Mouse (Mus musculus): Measurements from ENCODE around the gene Tmtc1.

The Tmtc1 gene

DNA sequence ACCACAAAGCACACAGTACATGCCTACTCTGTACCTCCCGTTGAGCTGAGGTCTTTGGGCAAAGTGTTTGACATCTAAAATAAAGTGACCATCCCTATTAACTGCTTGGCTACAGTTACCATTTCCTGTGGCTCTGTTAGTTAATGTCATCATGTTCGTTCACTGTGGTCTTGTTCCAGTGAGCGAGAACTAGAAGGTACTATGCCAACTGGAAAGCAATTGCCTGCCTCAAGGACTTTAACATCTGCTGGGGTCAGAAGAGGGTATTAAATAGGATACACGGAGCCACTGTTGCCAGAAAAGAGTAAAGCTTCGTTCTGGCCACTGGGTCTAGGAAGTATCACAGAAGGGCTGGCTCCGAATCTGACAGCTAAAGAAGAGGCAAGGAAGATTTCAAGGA lies 23.8 kb downstream of the Tmtc1 start:
- no peak for DNase-seq (ENCODE audit: low spot score)

GRCm38 (mm10) chr6:148416597-148416996 lies 27.6 kb downstream of the Tmtc1 start:
- DNase-seq (ENCODE audit: low spot score): peak; percentile 25

GRCm38 (mm10) chr6:148413638-148414037 lies 30.6 kb downstream of the Tmtc1 start:
- DNase-seq (ENCODE audit: low spot score): no peak

- no peak for DNase-seq (ENCODE audit: low spot score)
Observed at GRCm38 (mm10) chr6:148406792-148407490, 37.2 kb downstream of the Tmtc1 start.

DNA sequence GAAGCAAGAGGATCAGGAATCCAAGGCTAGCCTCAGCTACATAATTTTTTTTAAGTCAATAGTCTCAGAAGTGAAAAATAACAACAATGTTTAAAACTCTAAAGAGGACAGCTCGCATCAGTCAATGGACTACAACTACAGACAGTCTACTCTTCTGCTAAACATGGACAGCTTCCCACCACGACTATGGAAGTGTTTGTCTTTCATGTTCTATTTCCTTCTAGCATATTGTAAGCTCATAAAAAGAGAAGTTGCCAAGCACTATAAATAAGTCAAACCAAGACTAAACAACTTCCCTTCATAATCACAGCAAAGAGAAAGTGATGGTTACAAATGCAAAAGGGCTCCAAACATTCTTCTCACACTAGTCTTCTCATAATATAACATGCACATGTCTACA lies 38.6 kb downstream of the Tmtc1 start:
- no peak for DNase-seq (ENCODE audit: low spot score)

DNA sequence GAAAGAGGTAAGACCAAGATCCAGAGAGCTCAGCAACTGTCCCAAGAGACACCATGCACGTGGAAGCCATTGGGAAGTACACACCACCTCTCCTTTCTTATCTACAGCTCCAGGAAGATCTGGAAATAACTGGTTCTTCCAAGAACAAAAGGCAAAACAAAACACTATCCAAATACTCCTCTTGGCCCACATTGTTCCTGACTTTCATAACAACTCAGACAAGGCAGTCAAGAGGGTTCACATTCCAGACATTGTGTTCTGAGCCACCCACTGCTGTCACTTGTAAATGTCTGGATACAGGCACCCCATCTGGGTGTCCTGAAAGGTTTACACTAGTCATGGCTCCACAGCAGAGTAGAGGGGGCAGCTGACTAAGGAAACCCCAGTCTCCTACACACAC lies 39.7 kb downstream of the Tmtc1 start:
- no peak for DNase-seq (ENCODE audit: low spot score)

GRCm38 (mm10) chr6:148403761-148404160 lies 40.4 kb downstream of the Tmtc1 start:
- no peak for DNase-seq (ENCODE audit: low spot score)

GRCm38 (mm10) chr6:148401031-148401430 lies 43.2 kb downstream of the Tmtc1 start:
- DNase-seq (ENCODE audit: low spot score): no peak

DNA sequence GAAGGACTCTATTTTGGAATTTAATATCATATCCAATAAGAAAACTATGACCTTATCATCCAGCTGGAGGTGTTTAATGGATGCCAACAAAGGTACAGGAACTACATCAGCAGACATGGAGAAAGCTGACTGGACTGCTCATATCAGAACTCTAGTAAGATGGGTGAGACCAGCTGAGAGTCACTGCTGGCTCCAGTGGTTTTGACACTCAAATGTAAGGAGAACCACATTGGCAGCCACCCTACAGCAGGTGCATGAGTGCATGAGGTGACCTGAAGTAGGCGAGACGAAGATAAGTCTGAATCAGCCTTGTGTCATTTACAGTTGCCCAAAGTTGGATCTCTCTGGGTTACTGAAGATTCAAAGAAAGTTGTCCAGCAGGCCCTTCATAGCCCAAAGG lies 44.6 kb downstream of the Tmtc1 start:
- no peak for DNase-seq (ENCODE audit: low spot score)

DNA sequence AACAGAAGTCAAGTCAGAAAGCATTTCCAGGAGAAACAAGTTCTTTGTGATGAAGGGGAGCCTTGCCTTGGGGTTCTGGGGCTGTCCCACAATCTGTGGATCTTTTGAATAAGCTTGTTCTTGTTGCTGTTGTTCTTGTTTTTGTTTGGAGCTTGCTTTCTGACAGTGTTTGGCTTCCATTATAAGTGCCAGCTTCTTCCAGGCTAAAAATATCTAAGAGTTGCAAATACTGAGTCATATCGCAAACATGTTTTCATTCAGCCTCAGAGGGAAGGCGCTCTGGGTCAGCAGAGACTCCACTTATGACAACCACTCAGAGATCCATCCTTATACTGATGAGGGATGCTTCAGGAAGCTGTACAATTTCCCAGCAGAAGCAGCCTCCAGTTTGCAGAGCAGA lies 45.3 kb downstream of the Tmtc1 start:
- no peak for DNase-seq (ENCODE audit: low spot score)

- no peak for DNase-seq (ENCODE audit: low spot score)
Observed at GRCm38 (mm10) chr6:148397270-148397669, 46.9 kb downstream of the Tmtc1 start.

DNA sequence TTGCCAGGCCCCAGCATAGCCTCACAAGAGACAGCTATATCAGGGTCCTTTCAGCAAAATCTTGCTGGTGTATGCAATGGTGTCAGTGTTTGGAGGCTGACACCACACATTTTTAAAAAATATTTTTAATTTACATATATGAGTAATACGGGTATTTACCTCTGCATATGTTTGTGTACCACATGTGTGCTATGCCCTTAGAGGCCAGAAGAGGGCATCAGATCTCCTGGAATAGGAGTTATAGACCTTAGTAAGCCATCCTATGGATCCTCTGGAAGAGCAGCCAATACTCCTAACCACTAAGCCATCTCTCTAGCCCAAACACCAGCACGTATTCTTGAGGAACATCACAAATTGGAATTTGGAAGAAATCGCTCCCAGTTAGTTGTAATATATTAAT lies 48.9 kb downstream of the Tmtc1 start:
- no peak for DNase-seq (ENCODE audit: low spot score)

DNA sequence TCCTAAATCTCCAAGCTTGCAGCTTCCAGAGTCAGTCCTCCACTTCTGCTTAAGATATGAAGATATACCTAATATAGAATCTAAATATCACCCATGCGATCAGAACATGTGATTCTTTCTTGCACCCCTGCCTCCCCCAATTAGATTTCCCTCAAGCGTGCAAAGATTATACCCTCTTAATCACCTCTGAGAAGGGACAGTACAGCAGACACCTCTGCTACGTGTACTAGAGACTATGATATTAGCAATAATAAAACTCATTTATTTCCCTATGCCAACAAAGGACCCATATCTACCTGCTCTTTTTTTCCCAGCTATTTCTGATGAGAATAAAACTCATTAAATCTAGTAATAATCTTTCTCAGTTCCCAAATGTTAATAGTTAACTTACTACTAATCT lies 49.9 kb downstream of the Tmtc1 start:
- DNase-seq (ENCODE audit: low spot score): no peak

GRCm38 (mm10) chr6:148392147-148392546 lies 52.0 kb downstream of the Tmtc1 start:
- DNase-seq (ENCODE audit: low spot score): no peak

- no peak for DNase-seq (ENCODE audit: low spot score)
Observed at GRCm38 (mm10) chr6:148391286-148391685, 52.9 kb downstream of the Tmtc1 start.

GRCm38 (mm10) chr6:148390630-148391276 lies 53.4 kb downstream of the Tmtc1 start:
- no peak for DNase-seq (ENCODE audit: low spot score)

- DNase-seq (ENCODE audit: low spot score): no peak
Observed at GRCm38 (mm10) chr6:148387990-148388389, 56.2 kb downstream of the Tmtc1 start.

DNA sequence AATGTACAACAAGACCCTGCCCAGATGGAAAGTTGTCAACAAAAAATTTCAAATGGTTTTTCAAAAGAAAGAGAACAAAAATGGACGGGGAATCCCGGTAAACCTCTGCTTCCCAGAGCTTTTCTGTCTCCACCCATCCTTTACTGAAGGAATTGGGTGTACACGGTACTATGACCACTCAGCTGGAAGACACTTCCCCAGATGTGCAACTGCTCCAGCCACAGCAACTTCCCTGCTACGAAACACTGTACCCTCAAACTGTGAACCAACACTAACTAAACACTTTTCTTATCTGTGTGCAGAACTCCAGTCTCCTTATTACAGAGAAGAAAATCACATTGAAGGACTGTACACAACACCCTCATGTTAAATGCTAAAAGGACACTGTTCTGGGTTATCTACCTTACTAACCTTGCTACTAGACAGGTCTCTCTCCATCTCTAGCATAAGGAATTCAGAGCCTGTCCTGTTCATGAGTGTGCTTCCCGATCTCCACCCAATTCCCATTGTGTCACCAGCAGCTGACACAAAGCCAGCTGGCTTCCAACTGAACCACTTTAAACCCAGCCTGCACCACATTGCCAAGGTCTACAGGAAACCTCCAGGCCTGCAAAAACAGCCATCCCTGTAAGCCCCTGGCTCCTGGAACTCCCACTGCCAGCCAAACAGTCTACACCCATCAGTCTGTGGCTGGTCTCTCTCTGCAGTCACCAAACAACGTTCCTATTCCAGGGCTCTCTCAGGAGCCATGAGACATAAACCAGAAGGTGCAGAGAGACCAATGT lies 59.9 kb downstream of the Tmtc1 start:
- DNase-seq (ENCODE audit: low spot score): no peak

- no peak for DNase-seq (ENCODE audit: low spot score)
Observed at GRCm38 (mm10) chr6:148381163-148381782, 62.9 kb downstream of the Tmtc1 start.

DNA sequence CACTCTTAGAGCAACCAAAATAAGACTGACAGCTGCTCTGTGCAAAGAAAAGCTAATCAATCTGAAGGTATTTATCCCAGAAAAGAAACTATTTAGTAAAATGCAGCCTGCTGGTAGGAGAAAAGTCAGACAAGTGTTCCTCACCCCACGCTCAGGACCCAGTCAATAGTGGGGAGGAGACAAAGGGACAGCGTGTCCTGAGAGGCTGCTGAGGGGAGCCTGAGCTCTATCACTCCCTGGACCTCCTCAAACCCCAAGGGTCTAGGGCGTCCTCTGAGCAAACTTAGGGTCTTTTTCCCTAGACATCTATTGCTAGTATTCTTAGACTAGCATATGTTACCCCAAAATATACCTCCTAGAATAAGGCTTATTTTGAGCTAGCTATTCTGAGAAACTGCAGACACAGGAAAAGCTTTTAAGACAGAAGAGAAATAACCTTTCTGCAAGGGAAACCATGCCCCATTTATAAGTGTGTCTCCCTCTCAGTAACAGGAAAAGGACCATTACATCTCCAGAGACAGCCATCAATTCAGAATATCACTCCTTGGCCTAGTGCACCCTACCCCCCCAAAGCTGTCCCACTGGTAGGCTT lies 68.5 kb downstream of the Tmtc1 start:
- DNase-seq (ENCODE audit: low spot score): no peak

GRCm38 (mm10) chr6:148375015-148375414 lies 69.2 kb downstream of the Tmtc1 start:
- DNase-seq (ENCODE audit: low spot score): no peak

GRCm38 (mm10) chr6:148373444-148373843 lies 70.7 kb downstream of the Tmtc1 start:
- peak; percentile 71 for DNase-seq (ENCODE audit: low spot score)
